Mouse (Mus musculus): ENCODE measurements around the gene Cib3. TPM values are rescaled to one million over a fixed set of nuclear protein-coding genes. Genes with fewer than 3 reads are reported as not detected.

The Cib3 gene
- total and polyA plus RNA-seq, 3 experiments: not detected

DNA sequence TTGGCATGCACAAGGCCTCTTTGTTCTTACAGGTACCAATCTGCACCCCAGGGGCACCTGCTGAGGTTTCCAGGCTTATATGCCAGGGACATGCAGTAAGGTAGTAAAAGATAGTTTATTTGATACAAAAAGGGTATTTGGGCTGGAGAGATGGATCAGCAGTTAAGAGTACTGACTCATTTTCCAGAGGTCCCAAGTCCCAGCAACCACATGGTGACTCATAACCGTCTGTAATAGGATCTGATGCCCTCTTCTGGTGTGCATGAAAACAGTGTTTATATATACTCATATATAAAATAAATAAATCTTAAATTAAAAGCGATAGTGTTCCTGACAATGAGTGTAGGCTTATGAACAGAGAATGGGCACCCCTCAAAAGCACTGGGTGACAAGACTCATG, 54.5 kb downstream of the Cib3 start:
- Histone ChIP-seq H3K27me3 (replicated peaks) (no peaks in the 10 kb centered on the region), H3K4me3 (replicated peaks in 1 of 3; ENCODE audit: low read depth in 2 of 3, low read length in 2 of 3, poor library complexity in 1 of 3) (no peak overlapping the region), H3K27ac (ENCODE audit: insufficient read depth, low read depth) (no peak overlapping the region), H3K79me2 (replicated peaks; ENCODE audit: control insufficient read depth, extremely low read depth, insufficient read depth, poor library complexity, severe bottlenecking) (peaks cover 53% of the 10 kb centered on the region), H3K4me1 (ENCODE audit: control insufficient read depth in 1 of 2, insufficient read depth in 2 of 2) (peaks cover 14 to 42% of the 10 kb centered on the region in 2 experiments), H3K4me2 (ENCODE audit: insufficient read depth, low read depth, poor library complexity, severe bottlenecking) (no peak overlapping the region), H3K36me3 (replicated peaks in 1 of 2; ENCODE audit: control insufficient read depth in 1 of 2, insufficient read depth in 1 of 2, low read length in 1 of 2) (peaks cover 4 to 48% of the 10 kb centered on the region in 2 experiments), H3K9me3 (replicated peaks; ENCODE audit: low read length) (no peaks in the 10 kb centered on the region), H3K9ac (ENCODE audit: insufficient read depth, low read depth) (no peak overlapping the region)
- dilution Hi-C loops (cut with MboI; ENCODE audit: extremely low pct_ligation_motif_present, extremely low pct_unique_long_range_greater_than_20kb, low sequenced_read_pairs): no loop called here
- TF ChIP-seq MAFK (IDR thresholded peaks at IDR 0.05; ENCODE audit: insufficient replicate concordance, low read length): no peak
- TF ChIP-seq ZC3H11A (IDR thresholded peaks at IDR 0.05; ENCODE audit: low read depth, low read length): no peak
- TF ChIP-seq E2F4 (IDR thresholded peaks at IDR 0.05; ENCODE audit: insufficient replicate concordance, low read depth, low read length): no peak
- no peak for TF ChIP-seq EP300 (IDR thresholded peaks at IDR 0.05; ENCODE audit: low read length)
- no peak for DNase-seq (ENCODE audit: extremely low read depth)
- in situ Hi-C loops (cut with MboI; ENCODE audit: low pct_ligation_motif_present, low pct_unique_long_range_greater_than_20kb, low sequenced_read_pairs): no loop called here

Other genes with a start within 250 kb of the Cib3 start
- 12.7 and 13.5 TPM in 2 replicates for gene Cyp4f18, start 203.2 kb downstream of the Cib3 start, total RNA-seq (2012; rRNA removed)
- gene Cyp4f18, start 203.2 kb downstream of the Cib3 start, total RNA-seq (2014; rRNA removed): 37.4 and 38.3 TPM in 2 replicates
- 31.7 and 34.8 TPM in 2 replicates for gene Cyp4f18, start 203.2 kb downstream of the Cib3 start, polyA plus RNA-seq (2012; ENCODE audit: insufficient read length, low read depth)
- gene Olfr372, start 171.6 kb downstream of the Cib3 start, total RNA-seq (2012; rRNA removed): not detected in 2 replicates
- not detected in 2 replicates for gene Olfr372, start 171.6 kb downstream of the Cib3 start, total RNA-seq (2014; rRNA removed)
- not detected in 2 replicates for gene Olfr372, start 171.6 kb downstream of the Cib3 start, polyA plus RNA-seq (2012; ENCODE audit: insufficient read length, low read depth)
- 0.04 TPM in 1 of 2 replicates, not detected in the other for gene Olfr373, start 129.7 kb downstream of the Cib3 start, total RNA-seq (2012; rRNA removed)
- gene Olfr373, start 129.7 kb downstream of the Cib3 start, total RNA-seq (2014; rRNA removed): not detected in 2 replicates
- gene Olfr373, start 129.7 kb downstream of the Cib3 start, polyA plus RNA-seq (2012; ENCODE audit: insufficient read length, low read depth): 0.29 and 0.30 TPM in 2 replicates
- not detected in 2 replicates for gene Olfr374, start 105.8 kb downstream of the Cib3 start, total RNA-seq (2012; rRNA removed)
- not detected in 2 replicates for gene Olfr374, start 105.8 kb downstream of the Cib3 start, total RNA-seq (2014; rRNA removed)
- gene Olfr374, start 105.8 kb downstream of the Cib3 start, polyA plus RNA-seq (2012; ENCODE audit: insufficient read length, low read depth): 0.19 TPM in 1 of 2 replicates, not detected in the other
- gene Tpm4, start 77.9 kb downstream of the Cib3 start, total RNA-seq (2012; rRNA removed): 94.8 and 96.2 TPM in 2 replicates
- gene Tpm4, start 77.9 kb downstream of the Cib3 start, total RNA-seq (2014; rRNA removed): 284 and 318 TPM in 2 replicates
- 203 and 218 TPM in 2 replicates for gene Tpm4, start 77.9 kb downstream of the Cib3 start, polyA plus RNA-seq (2012; ENCODE audit: insufficient read length, low read depth)
- 102 and 113 TPM in 2 replicates for gene Rab8a, start 51.6 kb downstream of the Cib3 start, total RNA-seq (2012; rRNA removed)
- gene Rab8a, start 51.6 kb downstream of the Cib3 start, total RNA-seq (2014; rRNA removed): 165 and 190 TPM in 2 replicates
- gene Rab8a, start 51.6 kb downstream of the Cib3 start, polyA plus RNA-seq (2012; ENCODE audit: insufficient read length, low read depth): 136 and 186 TPM in 2 replicates
- gene Hsh2d, start 23.2 kb downstream of the Cib3 start, total RNA-seq (2012; rRNA removed): 17.9 TPM in 2 replicates
- 25.1 and 26.1 TPM in 2 replicates for gene Hsh2d, start 23.2 kb downstream of the Cib3 start, total RNA-seq (2014; rRNA removed)
- gene Hsh2d, start 23.2 kb downstream of the Cib3 start, polyA plus RNA-seq (2012; ENCODE audit: insufficient read length, low read depth): 19.9 and 24.1 TPM in 2 replicates
- not detected in 2 replicates for gene Gm11034, start 799 bp upstream of the Cib3 start, total RNA-seq (2012; rRNA removed)
- gene Gm11034, start 799 bp upstream of the Cib3 start, total RNA-seq (2014; rRNA removed): not detected in 2 replicates
- not detected in 2 replicates for gene Gm11034, start 799 bp upstream of the Cib3 start, polyA plus RNA-seq (2012; ENCODE audit: insufficient read length, low read depth)
- 33.1 and 38.1 TPM in 2 replicates for gene Fam32a, start 6.9 kb upstream of the Cib3 start, total RNA-seq (2012; rRNA removed)
- gene Fam32a, start 6.9 kb upstream of the Cib3 start, total RNA-seq (2014; rRNA removed): 34.6 and 38.0 TPM in 2 replicates
- 43.0 and 43.8 TPM in 2 replicates for gene Fam32a, start 6.9 kb upstream of the Cib3 start, polyA plus RNA-seq (2012; ENCODE audit: insufficient read length, low read depth)
- gene Ap1m1, start 27.2 kb upstream of the Cib3 start, total RNA-seq (2012; rRNA removed): 30.3 and 31.4 TPM in 2 replicates
- 15.6 and 20.1 TPM in 2 replicates for gene Ap1m1, start 27.2 kb upstream of the Cib3 start, total RNA-seq (2014; rRNA removed)
- 80.0 and 86.1 TPM in 2 replicates for gene Ap1m1, start 27.2 kb upstream of the Cib3 start, polyA plus RNA-seq (2012; ENCODE audit: insufficient read length, low read depth)
- 16.4 and 18.3 TPM in 2 replicates for gene Gm10282, start 92.4 kb upstream of the Cib3 start, total RNA-seq (2012; rRNA removed)
- gene Gm10282, start 92.4 kb upstream of the Cib3 start, total RNA-seq (2014; rRNA removed): 76.4 and 77.7 TPM in 2 replicates
- gene Gm10282, start 92.4 kb upstream of the Cib3 start, polyA plus RNA-seq (2012; ENCODE audit: insufficient read length, low read depth): 125 and 176 TPM in 2 replicates
- gene Klf2, start 106.2 kb upstream of the Cib3 start, total RNA-seq (2012; rRNA removed): not detected in 2 replicates
- gene Klf2, start 106.2 kb upstream of the Cib3 start, total RNA-seq (2014; rRNA removed): 0.12 and 0.16 TPM in 2 replicates
- gene Klf2, start 106.2 kb upstream of the Cib3 start, polyA plus RNA-seq (2012; ENCODE audit: insufficient read length, low read depth): 0.74 and 1.4 TPM in 2 replicates
- gene Eps15l1, start 208.6 kb upstream of the Cib3 start, total RNA-seq (2012; rRNA removed): 25.1 and 25.6 TPM in 2 replicates
- 21.7 and 22.2 TPM in 2 replicates for gene Eps15l1, start 208.6 kb upstream of the Cib3 start, total RNA-seq (2014; rRNA removed)
- gene Eps15l1, start 208.6 kb upstream of the Cib3 start, polyA plus RNA-seq (2012; ENCODE audit: insufficient read length, low read depth): 48.3 and 49.4 TPM in 2 replicates
- 4.0 and 5.3 TPM in 2 replicates for gene Calr3, start 231.0 kb upstream of the Cib3 start, total RNA-seq (2012; rRNA removed)
- gene Calr3, start 231.0 kb upstream of the Cib3 start, total RNA-seq (2014; rRNA removed): 2.5 and 2.8 TPM in 2 replicates
- gene Calr3, start 231.0 kb upstream of the Cib3 start, polyA plus RNA-seq (2012; ENCODE audit: insufficient read length, low read depth): 2.5 and 3.1 TPM in 2 replicates
- gene 1700030K09Rik, start 231.0 kb upstream of the Cib3 start, total RNA-seq (2012; rRNA removed): 12.6 TPM in 2 replicates
- 9.7 and 9.8 TPM in 2 replicates for gene 1700030K09Rik, start 231.0 kb upstream of the Cib3 start, total RNA-seq (2014; rRNA removed)
- gene 1700030K09Rik, start 231.0 kb upstream of the Cib3 start, polyA plus RNA-seq (2012; ENCODE audit: insufficient read length, low read depth): 11.8 and 13.1 TPM in 2 replicates

Measured in CH12.LX (cell line).